Mouse (Mus musculus) hindbrain, embryonic 16.5 days (tissue): ENCODE measurements at regions not wholly inside any gene's neighbourhood (a gene's known extent, or its start where the extent isn't known, plus 50 kb on each side); places are given as distances from the start of the nearest gene placed in this dataset.

ENCODE experiments used
- ATAC-seq: fragments of 200-750 bp; cut with Nextera tagmentation; 2 replicates; pipeline ENCODE4 v1.8.0; 2017; ENCODE audit warnings: moderate TSS enrichment, moderate library complexity
- H3K27ac ChIP-seq: fragments of 300-500 bp; sonication (generic); 2 replicates; pipeline ENCODE4 v1.5.1; 2014; ENCODE audit warnings: low read depth, mild to moderate bottlenecking, control low read depth, low read length, moderate library complexity
- H3K27me3 ChIP-seq: fragments of 300-500 bp; sonication (generic); replicated peaks from 2 replicates; pipeline ENCODE4 v1.6.1; 2014; ENCODE audit warnings: low read length; ENCODE audit not compliant: control insufficient read depth, insufficient read depth
- H3K36me3 ChIP-seq: fragments of 300-500 bp; sonication (generic); 2 replicates; pipeline ENCODE4 v1.6.1; 2014; ENCODE audit warnings: mild to moderate bottlenecking, low read length, moderate library complexity, mixed read lengths; ENCODE audit not compliant: control insufficient read depth, insufficient read depth
- H3K4me1 ChIP-seq: fragments of 300-500 bp; sonication (generic); 2 replicates; pipeline ENCODE4 v1.6.1; 2014; ENCODE audit warnings: low read depth, low read length; ENCODE audit not compliant: control insufficient read depth, insufficient read depth
- H3K4me2 ChIP-seq: fragments of 300-500 bp; sonication (generic); 2 replicates; pipeline ENCODE4 v1.6.1; 2014; ENCODE audit warnings: mild to moderate bottlenecking, low read length, control low read depth, moderate library complexity
- H3K4me3 ChIP-seq: fragments of 300-500 bp; sonication (generic); 2 replicates; pipeline ENCODE4 v1.5.1; 2014; ENCODE audit warnings: mild to moderate bottlenecking, low read length, control low read depth, moderate library complexity
- H3K9ac ChIP-seq: fragments of 300-500 bp; sonication (generic); 2 replicates; pipeline ENCODE4 v1.6.1; 2014; ENCODE audit warnings: low read depth, mild to moderate bottlenecking, control low read depth, low read length, moderate library complexity
- H3K9me3 ChIP-seq: fragments of 300-500 bp; sonication (generic); 2 replicates; pipeline ENCODE4 v1.6.1; 2014; ENCODE audit warnings: mild to moderate bottlenecking, low read length, moderate library complexity; ENCODE audit not compliant: control insufficient read depth
- WGBS: fragments of 180-500 bp; shearing (Covaris S2); extraction: QIAGEN DNeasy Blood & Tissue Kit; methylation state at CpG from one replicate; pipeline ENCODE4 v1.1.7; 2014; 5-methylcytosine and 5-hydroxymethylcytosine counted together

GRCm38 (mm10) chr12:70732591-70732990 is 92.7 kb upstream of the Frmd6 start:
- ATAC-seq, result no peak
- Histone ChIP-seq H3K4me2 (no peak overlapping the region), H3K36me3 (no peaks in the 10 kb centered on the region), H3K27ac (no peak overlapping the region), H3K9me3 (no peaks in the 10 kb centered on the region), H3K9ac (no peak overlapping the region), H3K27me3 (no peaks in the 10 kb centered on the region), H3K4me1 (no peaks in the 10 kb centered on the region), H3K4me3 (no peak overlapping the region)
- WGBS, result 90% methylated on average over 3 of the region's 3 CpGs

- ATAC-seq, result no peak
- Histone ChIP-seq H3K27me3 (no peaks in the 10 kb centered on the region), H3K4me3 (no peak overlapping the region), H3K4me1 (no peaks in the 10 kb centered on the region), H3K4me2 (no peak overlapping the region), H3K27ac (no peak overlapping the region), H3K9me3 (no peaks in the 10 kb centered on the region), H3K36me3 (no peaks in the 10 kb centered on the region), H3K9ac (no peak overlapping the region)
- 89% methylated on average over 3 of the region's 3 CpGs for WGBS
Observed at GRCm38 (mm10) chr12:70738554-70738953, 86.8 kb upstream of the Frmd6 start.

DNA sequence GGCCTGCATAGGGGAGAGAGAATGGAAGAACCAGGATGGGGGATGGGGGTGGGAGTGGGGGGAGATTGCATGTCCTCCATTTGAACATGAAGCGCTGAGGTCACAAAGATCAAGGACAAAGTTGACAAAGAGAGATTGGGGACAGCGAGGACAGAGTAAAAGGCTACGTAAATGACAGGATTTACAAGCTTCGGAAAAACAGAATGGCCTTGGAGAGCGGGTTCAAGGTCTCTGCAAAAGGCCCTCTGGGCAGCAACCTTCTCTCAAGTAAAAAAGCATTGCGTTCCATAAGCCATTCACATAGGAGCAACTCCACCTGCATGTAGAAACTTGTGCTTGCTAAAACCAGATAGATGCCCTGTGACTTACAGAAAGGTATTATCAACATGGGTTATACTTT is 86.0 kb upstream of the Frmd6 start:
- H3K27me3 ChIP-seq, result no peaks in the 10 kb centered on the region
- no peak overlapping the region for H3K27ac ChIP-seq
- ATAC-seq, result no peak
- 94% methylated on average over 6 of the region's 6 CpGs for WGBS
- no peaks in the 10 kb centered on the region for H3K4me1 ChIP-seq
- no peaks in the 10 kb centered on the region for H3K9me3 ChIP-seq
- no peak overlapping the region for H3K9ac ChIP-seq
- H3K4me3 ChIP-seq, result no peak overlapping the region
- H3K4me2 ChIP-seq, result no peak overlapping the region
- H3K36me3 ChIP-seq, result no peaks in the 10 kb centered on the region

GRCm38 (mm10) chr12:70739766-70740165 is 85.5 kb upstream of the Frmd6 start:
- H3K27ac ChIP-seq, result no peak overlapping the region
- H3K4me1 ChIP-seq, result no peaks in the 10 kb centered on the region
- H3K36me3 ChIP-seq, result no peaks in the 10 kb centered on the region
- no peaks in the 10 kb centered on the region for H3K27me3 ChIP-seq
- 84% methylated on average over 7 of the region's 7 CpGs for WGBS
- H3K9me3 ChIP-seq, result no peaks in the 10 kb centered on the region
- H3K9ac ChIP-seq, result no peak overlapping the region
- H3K4me2 ChIP-seq, result no peak overlapping the region
- no peak overlapping the region for H3K4me3 ChIP-seq
- ATAC-seq, result no peak

DNA sequence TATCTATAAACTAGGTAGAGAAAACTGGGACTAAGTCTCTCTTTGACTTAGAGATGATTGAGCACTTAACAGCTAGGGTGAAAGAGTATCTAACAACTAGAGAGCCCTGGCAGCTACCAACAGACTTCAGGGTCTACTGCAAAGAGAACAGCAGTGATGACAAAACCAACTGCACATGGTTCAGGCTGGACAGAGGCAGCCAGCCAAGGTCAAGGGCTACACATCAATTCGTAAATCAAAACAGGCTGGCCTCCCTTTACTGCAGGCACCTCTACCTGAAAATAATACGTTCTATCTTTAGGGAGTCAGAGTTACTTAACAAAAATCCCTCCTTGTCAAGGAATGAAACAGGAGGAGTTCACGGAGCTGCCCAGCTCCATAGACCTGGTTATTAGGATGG is 82.5 kb upstream of the Frmd6 start:
- no peaks in the 10 kb centered on the region for H3K4me1 ChIP-seq
- 80% methylated on average over 3 of the region's 3 CpGs for WGBS
- ATAC-seq, result no peak
- H3K9me3 ChIP-seq, result no peaks in the 10 kb centered on the region
- H3K27ac ChIP-seq, result no peak overlapping the region
- H3K4me2 ChIP-seq, result no peak overlapping the region
- H3K36me3 ChIP-seq, result no peaks in the 10 kb centered on the region
- no peak overlapping the region for H3K4me3 ChIP-seq
- no peak overlapping the region for H3K9ac ChIP-seq
- H3K27me3 ChIP-seq, result no peaks in the 10 kb centered on the region

GRCm38 (mm10) chr12:70745681-70746080 is 79.6 kb upstream of the Frmd6 start:
- Histone ChIP-seq H3K27ac (no peak overlapping the region), H3K36me3 (no peaks in the 10 kb centered on the region), H3K9ac (no peak overlapping the region), H3K4me2 (no peak overlapping the region), H3K4me3 (no peak overlapping the region), H3K27me3 (no peaks in the 10 kb centered on the region), H3K9me3 (no peaks in the 10 kb centered on the region), H3K4me1 (no peaks in the 10 kb centered on the region)
- WGBS, result 92% methylated on average over 2 of the region's 2 CpGs
- no peak for ATAC-seq

DNA sequence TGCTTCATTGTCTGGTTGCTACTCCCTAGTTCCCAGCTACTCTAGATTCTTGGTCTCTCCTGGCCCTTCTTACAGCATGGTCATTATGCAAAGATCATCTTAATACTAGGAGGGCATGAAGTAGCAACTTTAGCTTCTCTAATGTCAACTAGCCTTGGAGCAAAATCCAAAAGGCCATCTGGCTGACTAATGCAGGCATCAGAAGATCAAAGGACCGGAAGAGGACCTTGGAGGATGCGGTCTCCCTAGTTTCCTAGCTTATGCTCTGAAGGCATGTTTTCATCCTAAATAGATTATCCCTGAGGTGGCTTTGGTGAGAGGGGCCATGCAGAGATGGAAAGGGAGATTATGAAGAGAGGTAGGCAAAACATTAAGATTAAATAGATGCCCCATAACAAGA is 75.7 kb upstream of the Frmd6 start:
- Histone ChIP-seq H3K36me3 (no peaks in the 10 kb centered on the region), H3K4me1 (peaks cover 9% of the 10 kb centered on the region), H3K4me2 (no peak overlapping the region), H3K4me3 (no peak overlapping the region), H3K9ac (no peak overlapping the region), H3K9me3 (no peaks in the 10 kb centered on the region), H3K27me3 (no peaks in the 10 kb centered on the region), H3K27ac (no peak overlapping the region)
- 81% methylated on average over 2 of the region's 2 CpGs for WGBS
- ATAC-seq, result no peak

- H3K4me3 ChIP-seq, result no peak overlapping the region
- no peak overlapping the region for H3K27ac ChIP-seq
- H3K4me1 ChIP-seq, result peaks cover 9% of the 10 kb centered on the region
- no peaks in the 10 kb centered on the region for H3K9me3 ChIP-seq
- no peaks in the 10 kb centered on the region for H3K36me3 ChIP-seq
- no peak overlapping the region for H3K9ac ChIP-seq
- H3K27me3 ChIP-seq, result no peaks in the 10 kb centered on the region
- ATAC-seq, result no peak
- H3K4me2 ChIP-seq, result no peak overlapping the region
- 61% methylated on average over 7 of the region's 7 CpGs for WGBS
Observed at GRCm38 (mm10) chr12:70750651-70751578, 74.4 kb upstream of the Frmd6 start.

- peak overlapping the region; percentile 25 for H3K4me2 ChIP-seq
- H3K9ac ChIP-seq, result peak overlapping the region; percentile 1; the same call in 1 of the 2 replicates
- no peaks in the 10 kb centered on the region for H3K27me3 ChIP-seq
- peaks cover 9% of the 10 kb centered on the region for H3K4me1 ChIP-seq
- no peaks in the 10 kb centered on the region for H3K36me3 ChIP-seq
- H3K4me3 ChIP-seq, result no peak overlapping the region
- peak overlapping the region; percentile 41 for H3K27ac ChIP-seq
- WGBS, result 26% methylated on average over 11 of the region's 11 CpGs
- H3K9me3 ChIP-seq, result no peaks in the 10 kb centered on the region
- ATAC-seq, result peak; percentile 50; the same call in 1 of the 2 replicates
Observed at GRCm38 (mm10) chr12:70752266-70752910, 72.9 kb upstream of the Frmd6 start.
